Mouse (Mus musculus) testis, adult 10 weeks (tissue): ENCODE data around the gene Kctd11. TPM values are rescaled to one million over a fixed set of nuclear protein-coding genes. Genes with fewer than 3 reads are reported as not detected.

Source experiments
- polyA plus RNA-seq: library from polyadenylated mRNA; stranded (reverse); fragments of 350-450 nt; fragmentation: Illumina TruSeq; extraction: RNeasy Lipid Tissue Mini Kit (QIAGEN cat#74804); gene quantifications from one replicate; pipeline ENCODE4 v1.2.3, GENCODE M21; 2014; ENCODE audit warnings: low read depth, low replicate concordance

The Kctd11 gene
- polyA plus RNA-seq = 0.22 TPM

DNA sequence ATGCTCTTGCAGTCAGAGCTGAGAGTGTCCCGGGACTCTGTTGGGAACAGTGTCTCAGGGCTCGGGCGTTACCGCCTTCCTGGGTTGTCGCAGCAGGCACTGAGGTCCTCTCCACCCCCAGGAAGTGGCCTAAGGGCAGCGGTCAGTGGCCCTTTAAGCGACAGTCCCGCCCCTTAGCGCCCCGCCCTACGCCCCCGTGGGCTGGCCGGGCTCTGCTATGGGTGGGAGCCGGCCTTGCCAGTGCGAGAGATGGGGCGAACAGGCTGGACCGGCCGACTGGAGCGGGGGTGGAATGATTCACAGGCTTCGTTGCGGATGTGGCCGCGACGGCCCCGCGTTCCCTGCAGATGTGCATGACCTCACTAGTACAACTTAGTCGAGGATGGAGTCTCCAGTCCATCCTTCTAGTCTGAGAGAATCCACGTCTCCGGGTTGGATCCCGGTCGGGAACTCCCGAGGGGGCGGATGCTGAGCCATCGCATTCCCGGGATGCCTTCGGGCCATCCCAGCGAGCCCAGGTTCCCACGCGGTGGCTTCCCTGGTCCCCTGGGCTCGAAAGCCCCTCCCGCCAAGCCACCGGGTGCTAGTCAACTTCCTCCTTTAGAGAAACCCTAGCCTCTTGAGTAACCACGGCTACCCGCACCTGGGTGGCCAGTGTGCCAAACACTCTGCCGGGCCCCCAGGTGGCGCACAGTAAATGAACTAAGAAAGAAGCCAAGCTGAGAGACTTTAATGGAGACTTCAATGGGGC is at the start of gene Kctd11:
Kctd11 (minus strand) TSS at position 554 of the 751 bp plus-strand sequence.

DNA sequence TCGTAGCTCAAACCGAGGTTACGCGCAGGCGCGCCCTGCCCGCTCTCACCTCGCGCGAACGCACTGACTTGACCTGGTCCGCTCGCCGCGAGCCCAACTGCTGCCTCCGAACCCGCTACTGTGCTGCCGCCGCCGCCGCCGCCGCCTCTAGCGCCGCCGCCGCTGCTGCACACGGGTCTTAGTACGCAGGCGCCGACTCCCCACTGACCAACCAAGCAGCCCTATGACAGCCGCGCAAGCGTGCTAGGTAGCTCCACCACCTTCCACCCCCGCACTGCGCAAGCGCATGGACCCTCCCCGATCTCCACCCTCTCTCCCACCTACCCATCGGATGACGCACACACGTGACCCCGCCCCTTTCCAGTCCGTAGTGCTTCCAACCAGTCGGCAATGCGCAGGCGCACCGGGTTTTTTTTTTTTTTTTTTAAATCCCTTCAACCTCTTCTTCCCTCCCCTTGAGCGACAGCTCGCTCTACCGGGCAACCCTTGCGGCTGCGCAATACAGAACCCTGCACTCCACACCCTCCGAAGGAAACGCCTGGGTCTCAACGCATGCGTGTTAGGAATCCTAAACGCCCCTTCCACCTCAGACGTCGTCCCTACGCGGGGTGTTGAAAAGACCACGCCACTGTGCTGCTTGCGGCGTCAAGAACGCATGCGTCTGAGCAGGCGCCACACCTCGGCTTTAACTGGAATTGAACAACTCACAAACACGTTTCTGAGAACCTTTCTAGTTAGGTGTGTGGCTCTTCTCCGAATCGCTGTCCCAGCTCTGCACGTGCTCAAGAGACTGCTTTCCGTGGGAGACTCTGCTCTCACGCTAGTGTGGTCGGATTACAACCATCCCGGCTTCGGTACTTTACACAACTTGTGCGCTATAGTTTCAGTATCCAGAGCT is 40.2 kb upstream of the Kctd11 start, which contains the start of gene Eif5a:
Eif5a (minus strand) TSS at position 845 of the 898 bp plus-strand sequence.

DNA sequence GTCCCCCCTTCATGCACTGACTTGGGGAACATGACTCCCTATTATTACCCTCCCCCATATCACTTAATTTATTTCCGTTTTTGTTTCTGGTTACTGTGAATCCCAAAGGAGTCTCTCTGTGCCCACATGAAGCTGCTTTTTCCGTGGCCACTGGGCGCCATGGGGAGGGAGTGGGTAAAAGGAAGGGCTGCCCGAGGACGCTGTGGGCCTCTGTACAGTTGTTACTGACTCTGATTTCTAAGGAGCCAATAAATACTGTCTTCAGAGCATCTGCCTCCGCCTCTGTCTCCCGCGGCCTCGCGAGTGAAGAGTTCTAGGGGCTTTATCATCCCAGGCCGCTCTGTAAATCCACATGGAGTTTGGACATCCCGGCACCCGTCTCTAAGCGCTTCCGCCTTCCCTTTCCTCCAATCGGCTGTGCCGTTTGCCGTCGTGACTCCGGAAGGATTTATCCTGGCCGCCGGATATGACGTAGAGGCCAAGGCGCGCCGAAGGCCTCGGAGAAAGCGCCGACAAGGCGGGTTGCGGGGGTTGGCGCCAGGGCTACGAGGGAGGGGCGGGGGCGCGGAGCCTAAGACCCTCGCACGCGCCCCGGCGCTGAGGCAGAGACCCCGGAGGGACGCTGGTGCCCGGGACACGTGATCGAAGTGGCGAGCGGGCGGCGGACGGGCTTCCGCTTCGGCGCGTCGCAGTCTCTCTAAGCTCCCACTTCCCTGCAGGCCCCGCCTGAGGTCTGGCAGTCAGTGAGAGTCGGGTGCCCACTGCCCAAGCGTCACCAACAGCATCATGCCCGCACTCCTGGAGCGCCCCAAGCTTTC is 32.6 kb upstream of the Kctd11 start, which contains the start of gene Gps2:
Gps2 (plus strand) TSS at position 335 of the 818 bp plus-strand sequence.

DNA sequence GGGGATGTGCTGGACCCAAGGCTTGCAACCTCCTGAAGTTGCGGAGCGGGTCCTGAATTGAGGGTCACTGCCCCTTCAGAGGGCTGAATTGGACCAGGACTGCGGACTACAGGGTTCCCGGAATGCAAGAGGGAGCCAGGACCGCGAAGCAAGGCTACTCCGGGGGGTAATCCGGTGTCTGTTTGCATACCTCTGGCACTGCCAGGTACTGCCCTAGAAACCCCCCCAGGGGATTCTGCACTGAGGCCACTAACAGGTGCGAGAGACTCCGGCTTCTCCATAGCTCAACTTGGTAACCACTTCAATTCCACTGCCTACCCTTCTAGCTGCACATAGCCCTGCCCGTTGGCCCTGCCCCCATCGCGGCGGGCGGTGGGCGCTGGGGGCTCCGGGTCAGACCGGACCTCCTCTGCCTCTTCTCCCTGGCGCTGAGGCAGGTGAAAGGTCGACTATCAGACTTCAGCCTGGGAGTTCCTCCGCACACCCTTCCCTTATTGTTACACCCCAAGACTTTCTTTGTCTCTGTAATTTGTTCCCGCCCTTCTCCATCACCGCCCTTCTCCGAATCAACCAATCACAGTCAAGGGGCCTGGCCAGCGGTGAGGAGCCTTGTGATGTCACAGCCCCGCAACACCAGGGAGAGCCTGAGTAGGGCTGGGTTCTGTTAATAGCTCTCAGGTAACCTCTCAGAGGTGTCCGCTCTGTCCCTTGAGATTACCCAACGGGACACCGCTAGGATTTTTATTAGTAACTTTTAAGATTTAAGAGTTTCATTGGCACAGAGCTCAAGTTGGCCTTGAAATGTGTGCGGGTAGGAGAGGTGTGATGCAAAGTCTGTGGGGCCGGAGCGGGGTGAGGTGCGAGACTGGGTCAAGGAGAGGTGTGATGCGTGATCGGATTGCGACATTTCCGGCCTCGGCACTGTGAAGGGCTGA is 19.5 kb upstream of the Kctd11 start, which contains the start of the genes 2810408A11Rik and Neurl4:
2810408A11Rik (minus strand) TSS at position 517 of the 935 bp plus-strand sequence.
Neurl4 (plus strand) TSS at position 602 of the 935 bp plus-strand sequence.

DNA sequence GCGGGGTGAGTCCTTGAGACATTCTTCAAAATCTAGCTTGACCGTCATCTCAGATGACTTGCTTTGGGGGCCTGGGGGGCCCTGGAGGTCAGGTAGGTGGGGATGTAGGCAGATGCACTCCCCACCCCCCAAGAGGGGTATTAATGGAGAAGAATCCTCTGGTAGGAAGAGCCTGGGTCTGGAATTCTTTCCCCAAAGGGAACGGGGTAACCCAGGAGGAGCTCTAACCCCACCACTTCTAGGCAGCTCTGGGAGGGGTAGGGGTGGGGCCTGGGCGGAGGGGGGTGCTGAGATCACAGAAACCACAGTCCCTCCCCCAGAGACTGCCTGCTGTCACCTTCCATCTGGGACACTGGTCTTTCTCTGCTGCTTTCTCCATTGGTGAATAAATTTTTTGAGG is 14.1 kb upstream of the Kctd11 start, which contains the start of gene Acap1:
Acap1 (minus strand) TSS at position 249 of the 400 bp plus-strand sequence.

DNA sequence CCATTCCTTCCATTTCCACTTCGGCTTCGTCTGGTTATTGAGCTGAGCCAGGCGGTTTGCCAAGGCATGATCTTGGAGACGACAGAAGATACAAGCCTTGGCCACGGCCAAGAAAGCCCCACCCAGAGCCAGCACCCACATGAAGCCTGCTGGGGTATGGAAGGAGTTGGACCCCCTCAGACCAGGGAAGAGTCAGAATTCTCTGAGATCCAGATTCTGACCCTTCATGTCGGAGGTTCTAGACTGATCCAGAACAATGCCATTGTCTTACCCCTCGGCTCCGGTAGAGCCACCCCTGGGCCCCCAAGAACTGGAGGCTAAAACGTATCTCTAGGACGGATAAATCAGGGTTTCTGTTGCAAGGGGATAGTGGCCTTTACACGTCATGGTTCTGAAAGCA is 3.3 kb downstream of the Kctd11 start, which contains the start of gene Tmem95:
Tmem95 (minus strand) TSS at position 141 of the 400 bp plus-strand sequence.

DNA sequence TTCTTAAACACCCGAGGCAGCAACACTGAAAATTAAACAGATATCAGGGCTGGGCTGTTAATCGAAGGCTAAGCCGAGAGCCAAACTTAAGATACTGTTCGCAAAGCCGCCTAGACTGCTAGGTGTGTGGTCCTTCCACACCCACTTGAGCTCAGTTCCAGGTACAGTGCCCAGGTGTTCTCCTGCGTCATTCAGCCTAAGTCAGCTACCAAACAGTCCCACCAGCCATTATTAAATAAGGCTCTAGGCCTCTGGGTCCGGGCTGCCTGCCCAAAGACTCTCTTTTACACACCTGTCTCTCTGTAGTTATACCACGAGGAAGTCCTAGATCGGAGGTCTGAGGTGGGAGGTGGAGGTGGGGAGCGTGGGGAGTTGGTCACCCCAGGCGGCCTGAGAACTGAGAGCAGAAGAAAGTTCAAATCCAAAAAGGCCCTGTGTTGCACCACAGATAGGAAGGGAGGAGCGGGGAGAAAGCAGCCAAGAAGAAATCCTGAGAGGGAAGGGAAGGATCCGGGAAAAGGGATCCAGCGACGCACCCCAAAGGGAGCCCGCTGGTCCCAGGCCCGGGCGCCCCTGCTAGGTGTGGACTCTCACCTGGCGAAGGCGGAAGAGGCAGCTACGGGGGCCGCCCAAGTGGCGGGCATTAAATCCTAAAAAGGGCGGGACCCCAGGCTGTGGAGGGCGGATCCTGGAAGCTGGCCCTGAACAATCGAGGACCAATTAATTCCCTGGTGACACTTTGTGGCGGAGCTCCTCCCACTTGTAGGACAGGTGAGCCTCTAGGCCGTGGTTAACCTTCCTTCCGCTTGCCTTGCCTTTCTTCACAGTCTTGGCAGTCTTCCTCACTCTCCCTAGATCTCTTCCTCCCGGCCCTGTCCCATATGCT is 22.9 kb downstream of the Kctd11 start, which contains the start of gene Tnk1:
Tnk1 (minus strand) TSS at position 618 of the 886 bp plus-strand sequence.

DNA sequence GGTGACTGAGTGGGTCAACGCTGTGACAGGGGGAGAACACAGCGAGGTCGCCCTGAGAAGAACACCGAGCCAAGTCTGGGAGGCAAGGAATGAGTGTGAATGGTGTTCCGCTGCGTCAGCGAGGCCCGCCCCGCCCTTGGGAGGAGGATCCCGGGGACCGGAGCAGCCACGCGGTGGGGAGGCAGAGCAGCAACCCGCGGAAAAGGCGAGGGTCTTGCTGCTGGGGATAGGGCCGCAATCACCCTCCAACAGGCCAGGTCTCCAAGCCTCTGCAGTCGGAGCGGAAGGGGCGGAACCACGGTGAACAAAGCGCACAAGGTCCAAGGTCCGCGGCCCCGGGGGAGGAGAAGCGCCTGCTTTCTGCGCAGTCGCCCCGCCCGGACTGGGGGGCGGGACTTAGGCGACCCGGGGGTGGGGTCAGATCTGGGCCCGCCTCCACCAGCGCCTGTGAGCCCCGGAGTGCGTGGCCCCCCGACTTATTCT is 35.0 kb downstream of the Kctd11 start, which contains the start of gene Plscr3:
Plscr3 (plus strand) TSS at position 179 of the 483 bp plus-strand sequence.

DNA sequence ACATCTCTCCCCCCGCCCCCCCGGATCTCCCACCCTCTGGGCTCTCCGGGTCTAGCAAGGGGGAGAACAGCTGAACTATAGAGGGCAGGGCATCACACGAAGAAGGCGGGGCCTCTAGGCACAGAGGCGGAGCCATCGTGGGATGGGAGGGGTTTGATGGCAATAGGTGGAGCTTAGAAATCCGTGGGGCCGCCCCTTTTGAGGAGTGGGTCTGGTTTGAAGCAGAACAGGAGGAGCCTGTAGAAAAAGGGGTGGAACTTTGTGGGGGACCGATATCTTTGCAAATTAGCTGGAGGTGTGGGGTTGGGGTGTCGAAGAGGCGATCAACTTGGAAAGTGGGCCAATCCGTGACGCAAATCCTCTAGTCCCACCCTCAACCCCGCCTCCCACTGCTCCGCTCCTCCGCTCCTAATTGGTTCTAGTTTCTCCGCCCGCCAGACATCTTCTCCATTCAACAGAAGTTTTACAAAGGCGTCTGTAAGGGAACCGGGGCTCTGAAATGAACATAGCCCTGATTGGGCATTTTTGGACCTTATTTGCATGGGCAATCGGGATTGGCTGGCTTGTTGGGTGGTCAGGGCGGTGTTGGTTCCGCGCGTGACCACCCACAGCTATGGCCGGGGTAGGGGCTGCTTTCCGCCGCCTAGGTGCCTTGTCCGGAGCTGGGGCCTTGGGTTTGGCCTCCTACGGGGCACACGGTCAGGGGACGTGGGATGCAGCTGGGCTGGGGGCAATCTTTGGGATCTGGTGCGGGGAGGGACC is 43.1 kb downstream of the Kctd11 start, which contains the start of gene Tmem256:
Tmem256 (plus strand) TSS at position 563 of the 762 bp plus-strand sequence.

DNA sequence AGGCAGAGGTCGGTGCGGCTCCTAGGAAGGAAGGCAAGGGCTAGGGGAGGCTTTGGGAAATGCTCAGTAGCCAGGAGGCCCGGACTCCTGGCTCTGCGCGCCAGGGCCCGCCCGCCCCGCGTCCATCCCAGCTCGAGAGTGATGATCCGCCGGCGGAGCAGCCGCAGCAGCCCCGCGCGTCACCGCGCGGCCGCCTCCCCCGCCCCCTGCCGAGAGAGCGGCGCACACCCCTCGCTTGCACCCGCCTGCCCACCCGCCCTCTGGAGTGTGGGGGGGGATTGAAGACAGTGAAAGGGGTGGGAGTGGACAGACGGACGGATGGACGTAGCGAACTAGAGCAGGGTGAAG is 43.6 kb downstream of the Kctd11 start, which contains the start of gene Nlgn2:
Nlgn2 (minus strand) TSS at position 181 of the 348 bp plus-strand sequence.

Other genes starting within 250 kb of the Kctd11 start
- gene Fxr2, start 248.4 kb downstream of the Kctd11 start, polyA plus RNA-seq = 16.0 TPM
- not detected for gene Sox15, start 226.1 kb downstream of the Kctd11 start, polyA plus RNA-seq
- 8.7 TPM for gene Mpdu1, start 218.8 kb downstream of the Kctd11 start, polyA plus RNA-seq
- 0.91 TPM for gene Cd68, start 215.3 kb downstream of the Kctd11 start, polyA plus RNA-seq
- 265 TPM for gene Eif4a1, start 209.0 kb downstream of the Kctd11 start, polyA plus RNA-seq
- gene Senp3, start 199.3 kb downstream of the Kctd11 start, polyA plus RNA-seq = 94.6 TPM
- 3.8 TPM for gene Tnfsf13, start 195.6 kb downstream of the Kctd11 start, polyA plus RNA-seq
- 0.20 TPM for gene Tnfsf12, start 185.6 kb downstream of the Kctd11 start, polyA plus RNA-seq
- 1.7 TPM for gene Tnfsfm13, start 185.3 kb downstream of the Kctd11 start, polyA plus RNA-seq
- 43.5 TPM for gene Polr2a, start 122.8 kb downstream of the Kctd11 start, polyA plus RNA-seq
- 33.7 TPM for gene Slc35g3, start 119.4 kb downstream of the Kctd11 start, polyA plus RNA-seq
- 3.6 TPM for gene Zbtb4, start 115.5 kb downstream of the Kctd11 start, polyA plus RNA-seq
- gene Chrnb1, start 85.5 kb downstream of the Kctd11 start, polyA plus RNA-seq = 0.24 TPM
- gene Fgf11, start 79.5 kb downstream of the Kctd11 start, polyA plus RNA-seq = 3.7 TPM
- not detected for gene Tmem102, start 75.8 kb downstream of the Kctd11 start, polyA plus RNA-seq
- 131 TPM for gene Gm39566, start 66.1 kb downstream of the Kctd11 start, polyA plus RNA-seq
- 15.9 TPM for gene Spem2, start 62.9 kb downstream of the Kctd11 start, polyA plus RNA-seq
- 145 TPM for gene Spem1, start 59.2 kb downstream of the Kctd11 start, polyA plus RNA-seq
- gene Nlgn2, start 43.6 kb downstream of the Kctd11 start, polyA plus RNA-seq = 0.17 TPM
- gene Tmem256, start 42.9 kb downstream of the Kctd11 start, polyA plus RNA-seq = 4.6 TPM
- gene Plscr3, start 35.0 kb downstream of the Kctd11 start, polyA plus RNA-seq = 0.28 TPM
- 0.07 TPM for gene Tnk1, start 22.7 kb downstream of the Kctd11 start, polyA plus RNA-seq
- gene Tmem95, start 3.4 kb downstream of the Kctd11 start, polyA plus RNA-seq = 8.3 TPM
- gene Acap1, start 14.1 kb upstream of the Kctd11 start, polyA plus RNA-seq = 1.7 TPM
- 291 TPM for gene 2810408A11Rik, start 19.6 kb upstream of the Kctd11 start, polyA plus RNA-seq
- 5.5 TPM for gene Neurl4, start 19.7 kb upstream of the Kctd11 start, polyA plus RNA-seq
- 66.3 TPM for gene Gps2, start 32.5 kb upstream of the Kctd11 start, polyA plus RNA-seq
- 247 TPM for gene Eif5a, start 40.6 kb upstream of the Kctd11 start, polyA plus RNA-seq
- 1,705 TPM for gene Ybx2, start 54.4 kb upstream of the Kctd11 start, polyA plus RNA-seq
- gene Slc2a4, start 66.8 kb upstream of the Kctd11 start, polyA plus RNA-seq = 0.07 TPM
- 0.36 TPM for gene Cldn7, start 83.4 kb upstream of the Kctd11 start, polyA plus RNA-seq
- gene Ctdnep1, start 99.8 kb upstream of the Kctd11 start, polyA plus RNA-seq = 35.9 TPM
- 70.4 TPM for gene Elp5, start 101.1 kb upstream of the Kctd11 start, polyA plus RNA-seq
- gene Gabarap, start 109.7 kb upstream of the Kctd11 start, polyA plus RNA-seq = 586 TPM
- gene Phf23, start 114.4 kb upstream of the Kctd11 start, polyA plus RNA-seq = 12.7 TPM
- 0.98 TPM for gene Dvl2, start 119.2 kb upstream of the Kctd11 start, polyA plus RNA-seq
- gene Acadvl, start 134.0 kb upstream of the Kctd11 start, polyA plus RNA-seq = 3.9 TPM
- 0.46 TPM for gene Dlg4, start 135.5 kb upstream of the Kctd11 start, polyA plus RNA-seq
- not detected for gene Asgr1, start 172.7 kb upstream of the Kctd11 start, polyA plus RNA-seq
- not detected for gene Asgr2, start 211.2 kb upstream of the Kctd11 start, polyA plus RNA-seq
- gene Mgl2, start 248.9 kb upstream of the Kctd11 start, polyA plus RNA-seq = 0.73 TPM